Mouse (Mus musculus) liver, embryonic 14.5 days (tissue): ENCODE results near the gene Klf2. TPM values are rescaled to one million over a fixed set of nuclear protein-coding genes. Genes with fewer than 3 reads are reported as not detected.

ENCODE experiments used
- ATAC-seq: fragments of 200-750 bp; cut with Nextera tagmentation; 2 replicates; pipeline ENCODE4 v1.8.0; 2017; ENCODE audit warnings: moderate number of reproducible peaks, mild to moderate bottlenecking, moderate library complexity; ENCODE audit not compliant: insufficient read depth
- DNase-seq, 3 experiments: peaks; one replicate each; pipeline ENCODE4 v3.0.0-alpha.2; 2012 to 2013; ENCODE audit warnings: low read depth in 3 of 3, low spot score in 3 of 3
- H3K27ac ChIP-seq: fragments of 300-500 bp; sonication (generic); 2 replicates; pipeline ENCODE4 v1.5.1; 2014; ENCODE audit warnings: moderate library complexity, mild to moderate bottlenecking, control low read depth, inconsistent platforms
- H3K27me3 ChIP-seq: fragments of 300-500 bp; sonication (generic); 2 replicates; pipeline ENCODE4 v1.6.1; 2014; ENCODE audit warnings: mild to moderate bottlenecking, low read length, moderate library complexity; ENCODE audit not compliant: control insufficient read depth, insufficient read depth
- H3K36me3 ChIP-seq: fragments of 300-500 bp; sonication (generic); replicated peaks from 2 replicates; pipeline ENCODE4 v1.6.1; 2014; ENCODE audit warnings: low read depth; ENCODE audit not compliant: control insufficient read depth, insufficient read depth
- H3K4me1 ChIP-seq, 2 experiments: fragments of 200-500 bp in 1 of 2; fragments of 300-500 bp in 1 of 2; sonication (generic) in 1 of 2; replicated peaks; 2 replicates each; pipeline ENCODE4 v1.6.1; 2012 to 2014; ENCODE audit warnings: antibody characterized with exemption in 1 of 2, inconsistent platforms in 1 of 2, low read length in 1 of 2; ENCODE audit not compliant: control insufficient read depth in 2 of 2, insufficient read depth in 2 of 2
- H3K4me2 ChIP-seq: fragments of 300-500 bp; sonication (generic); 2 replicates; pipeline ENCODE4 v1.6.1; 2014; ENCODE audit warnings: low read depth, mild to moderate bottlenecking, control low read depth, moderate library complexity
- H3K4me3 ChIP-seq, 2 experiments: fragments of 200-500 bp in 1 of 2; fragments of 300-500 bp in 1 of 2; sonication (generic) in 1 of 2; 2 replicates each; pipeline ENCODE4 v1.5.1; 2012 to 2014; ENCODE audit warnings: low read depth in 2 of 2, low read length in 2 of 2, mild to moderate bottlenecking in 2 of 2, control low read depth in 1 of 2, inconsistent platforms in 1 of 2, moderate library complexity in 1 of 2; ENCODE audit not compliant: insufficient read depth in 1 of 2
- H3K9ac ChIP-seq: fragments of 300-500 bp; sonication (generic); replicated peaks from 2 replicates; pipeline ENCODE4 v1.6.1; 2014; ENCODE audit warnings: mild to moderate bottlenecking, control low read depth, moderate library complexity
- H3K9me3 ChIP-seq: fragments of 300-500 bp; sonication (generic); 2 replicates; pipeline ENCODE4 v1.6.1; 2016; ENCODE audit warnings: low read length, mixed read lengths; ENCODE audit not compliant: control insufficient read depth
- CTCF ChIP-seq: IDR thresholded peaks from 2 replicates; pipeline ENCODE4 v1.5.1; 2016; ENCODE audit warnings: antibody characterized with exemption, low read depth, control low read depth
- EP300 ChIP-seq: IDR thresholded peaks from 2 replicates; pipeline ENCODE4 v1.6.1; 2016; ENCODE audit warnings: antibody characterized with exemption, low read depth
- WGBS: fragments of 180-500 bp; shearing (Covaris S2); extraction: QIAGEN DNeasy Blood & Tissue Kit; methylation state at CpG from one replicate; pipeline ENCODE4 v1.1.7; 2014; ENCODE audit not compliant: insufficient replicate concordance; 5-methylcytosine and 5-hydroxymethylcytosine counted together
- polyA plus RNA-seq, 2 experiments: library from polyadenylated mRNA; depleted of rRNA in 1 of 2; stranded (reverse) in 1 of 2; unstranded in 1 of 2; fragments of >200 nt; fragmentation: Nextera tagmentation in 1 of 2; extraction: Ambion mirVana in 1 of 2; gene quantifications; 2 replicates each; pipeline versions ENCODE4 v1.2.1 to v1.2.3; 2012 to 2014

The Klf2 gene
- polyA plus RNA-seq, 2 experiments, result 2.0 to 2.9 TPM

DNA sequence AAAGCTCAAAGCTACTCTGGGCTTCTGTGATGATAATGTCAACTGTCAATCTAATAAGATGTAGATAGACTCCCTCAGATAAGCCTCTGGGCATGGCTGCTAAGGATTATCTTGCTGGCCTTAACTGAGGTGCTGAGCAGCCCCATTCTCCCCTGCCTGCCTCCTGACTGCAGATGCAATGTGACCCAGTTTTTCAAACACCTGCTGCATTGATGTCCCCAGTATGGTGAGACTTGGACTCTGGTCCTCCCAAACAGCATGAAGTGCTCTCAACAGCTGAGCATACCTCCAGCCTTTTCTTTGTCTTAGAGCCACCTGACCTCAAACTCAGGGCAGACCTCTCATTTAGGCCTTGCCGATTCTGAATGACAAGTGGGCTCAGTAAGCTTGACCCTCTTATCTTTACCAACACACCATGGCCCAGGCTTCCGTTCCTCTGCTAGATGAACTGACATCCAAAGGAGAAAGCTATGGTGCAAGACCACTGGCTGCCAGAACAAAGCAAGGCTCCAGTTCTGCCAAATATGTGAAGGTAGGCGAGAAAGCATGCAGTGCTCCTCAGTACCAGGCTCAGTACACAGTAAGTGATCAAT lies 5.8 kb upstream of the Klf2 start:
- TF ChIP-seq EP300, result no peak
- no peak for TF ChIP-seq CTCF
- Histone ChIP-seq H3K27me3 (no peaks in the 10 kb centered on the region), H3K4me2 (no peak overlapping the region), H3K27ac (no peak overlapping the region), H3K4me1 (peaks cover 0 to 16% of the 10 kb centered on the region in 2 experiments; a peak in 2 of 4 replicates), H3K9me3 (no peaks in the 10 kb centered on the region), H3K36me3 (no peaks in the 10 kb centered on the region), H3K4me3 (no peak overlapping the region), H3K9ac (no peak overlapping the region)
- 14% methylated on average over 3 of the region's 3 CpGs for WGBS
- ATAC-seq (no peak), DNase-seq (no peak)

DNA sequence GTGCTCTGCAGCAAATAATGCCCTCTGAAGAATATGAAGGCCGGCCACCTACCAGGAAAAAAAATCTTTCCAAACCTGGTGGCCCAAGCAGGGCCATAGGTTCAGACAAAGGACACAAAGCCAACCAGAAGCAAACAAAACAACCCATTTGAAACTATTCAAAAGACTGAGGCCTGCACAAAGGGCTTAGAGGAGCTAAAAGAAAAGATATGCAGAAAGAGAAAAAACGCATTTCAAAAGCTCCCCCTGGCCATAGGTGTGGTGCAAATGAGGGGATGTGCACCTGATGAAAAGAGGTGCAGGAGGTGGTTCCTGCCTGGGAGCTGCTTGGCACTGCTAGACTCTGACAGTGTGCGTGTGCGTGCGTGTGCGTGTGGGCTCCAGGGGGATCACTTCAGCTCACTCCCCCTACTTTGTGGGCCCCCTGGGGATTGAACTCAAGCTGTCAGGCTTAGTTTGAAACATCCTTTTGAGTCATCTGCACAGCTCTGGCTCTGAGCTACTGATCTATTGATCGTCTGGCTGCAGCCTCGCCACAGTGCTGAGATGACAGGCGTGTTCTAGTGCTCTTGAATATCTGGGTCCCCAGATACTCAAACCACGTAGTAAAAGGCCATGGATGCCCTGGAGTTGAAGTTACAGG lies 2.7 kb upstream of the Klf2 start:
- Histone ChIP-seq H3K27me3 (peaks cover 28% of the 10 kb centered on the region), H3K9ac (no peak overlapping the region), H3K36me3 (no peaks in the 10 kb centered on the region), H3K4me2 (no peak overlapping the region), H3K4me3 (no peak overlapping the region), H3K9me3 (no peaks in the 10 kb centered on the region), H3K4me1 (peaks cover 0 to 16% of the 10 kb centered on the region in 2 experiments; a peak in 2 of 4 replicates), H3K27ac (no peak overlapping the region)
- ATAC-seq (no peak), DNase-seq (no peak)
- no peak for TF ChIP-seq CTCF
- TF ChIP-seq EP300, result no peak
- WGBS, result 57% methylated on average over 10 of the region's 10 CpGs

DNA sequence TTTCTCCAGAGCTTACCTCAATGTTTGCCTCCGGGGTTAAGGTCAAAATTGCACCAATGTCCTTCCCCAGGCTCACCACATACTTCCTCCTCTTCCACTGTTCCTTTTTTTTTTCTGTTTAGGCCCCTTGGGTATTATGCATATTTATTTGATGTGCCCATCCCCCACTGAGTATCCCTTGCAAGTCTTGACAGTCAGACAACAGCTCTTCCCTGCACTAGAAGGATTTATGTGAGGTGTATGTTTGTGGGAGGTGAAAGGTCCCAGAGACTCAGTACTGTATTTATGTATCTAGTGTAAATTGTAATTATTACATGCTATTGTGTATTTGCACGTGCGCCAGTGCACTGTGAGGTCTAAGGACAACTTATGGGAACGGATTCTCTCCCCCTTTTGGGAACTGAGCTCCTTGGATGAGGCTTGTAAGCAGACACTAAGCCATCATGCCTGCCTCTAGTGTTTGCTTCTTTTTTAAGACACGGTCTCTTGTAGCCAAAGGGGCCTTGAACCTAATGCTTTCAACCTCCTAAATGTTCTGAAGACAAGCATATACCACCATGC lies 1.0 kb upstream of the Klf2 start:
- Histone ChIP-seq H3K9me3 (no peaks in the 10 kb centered on the region), H3K4me3 (no peak overlapping the region), H3K27ac (no peak overlapping the region), H3K4me2 (no peak overlapping the region), H3K4me1 (peaks cover 0 to 14% of the 10 kb centered on the region in 2 experiments; a peak in 2 of 4 replicates), H3K36me3 (no peaks in the 10 kb centered on the region), H3K27me3 (peaks cover 29% of the 10 kb centered on the region), H3K9ac (no peak overlapping the region)
- WGBS, result 35% methylated on average over 5 of the region's 5 CpGs
- no peak for TF ChIP-seq CTCF
- no peak for TF ChIP-seq EP300
- DNase-seq (no peak), ATAC-seq (no peak)

DNA sequence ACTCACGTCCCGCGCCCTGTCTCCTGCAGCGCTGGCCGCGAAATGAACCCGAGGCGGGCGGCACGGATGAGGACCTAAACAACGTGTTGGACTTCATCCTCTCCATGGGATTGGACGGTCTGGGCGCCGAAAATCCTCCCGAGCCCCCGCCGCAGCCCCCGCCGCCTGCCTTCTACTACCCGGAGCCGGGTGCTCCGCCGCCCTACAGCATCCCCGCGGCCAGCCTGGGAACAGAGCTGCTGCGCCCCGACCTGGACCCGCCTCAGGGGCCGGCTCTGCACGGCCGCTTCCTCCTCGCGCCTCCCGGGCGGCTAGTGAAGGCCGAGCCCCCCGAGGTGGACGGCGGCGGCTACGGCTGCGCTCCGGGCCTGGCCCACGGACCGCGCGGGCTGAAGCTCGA lies 564 bp downstream of the Klf2 start:
- Histone ChIP-seq H3K4me1 (peaks cover 0 to 9% of the 10 kb centered on the region in 2 experiments; a peak in 2 of 4 replicates), H3K4me3 (peak overlapping the region; percentile 40 to 47), H3K4me2 (peak overlapping the region; percentile 74), H3K36me3 (no peaks in the 10 kb centered on the region), H3K9ac (no peak overlapping the region), H3K27ac (no peak overlapping the region), H3K9me3 (no peaks in the 10 kb centered on the region), H3K27me3 (peaks cover 29% of the 10 kb centered on the region)
- TF ChIP-seq CTCF, result no peak
- no peak for TF ChIP-seq EP300
- ATAC-seq, result no peak
- no peak for DNase-seq
- 1% methylated on average over 40 of the region's 48 CpGs for WGBS
